Mouse (Mus musculus) layer of hippocampus, adult 18-20 months (tissue): ENCODE results near the gene Bicra. TPM values are rescaled to one million over a fixed set of nuclear protein-coding genes. Genes with fewer than 3 reads are reported as not detected.

Experiments
- DNase-seq, 2 experiments: peaks; one replicate each; pipeline ENCODE4 v3.0.0; 2022; ENCODE audit warnings: low spot score in 2 of 2
- long read RNA-seq: library from polyadenylated mRNA; stranded (forward); transcript quantifications from one replicate; pipeline ENCODE4 v2.0.0, GENCODE M21; 2021
- total RNA-seq, 2 experiments: library from RNA; stranded (reverse); gene quantifications; 2 replicates each; pipeline ENCODE4 v1.2.3; 2021

Gene Bicra
- total RNA-seq, result 10 to 100 TPM; 19.6 to 20.7 TPM
- long read RNA-seq, partial matches to known transcripts, result 1 of 9 reads
- long read RNA-seq, other reads (novel, unspliced or antisense), result 8 of 9 reads

- peak; percentile 79 to 80 for DNase-seq
Observed at GRCm38 (mm10) chr7:16047338-16048146, at the start of gene Bicra. TSS of gene Bicra (minus strand) at chr7:16047921.

- no peak for DNase-seq
Observed at GRCm38 (mm10) chr7:16094592-16094991, 46.9 kb upstream of the Bicra start.

GRCm38 (mm10) chr7:16087587-16087986, 39.9 kb upstream of the Bicra start:
- peak in 1 of 2 experiments; percentile 75 for DNase-seq

- DNase-seq, result no peak
Observed at GRCm38 (mm10) chr7:16083361-16083760, 35.6 kb upstream of the Bicra start.

- DNase-seq, result no peak
Observed at GRCm38 (mm10) chr7:16080581-16080980, 32.9 kb upstream of the Bicra start.

- DNase-seq, result no peak
Observed at GRCm38 (mm10) chr7:16079947-16080346, 32.2 kb upstream of the Bicra start.

- no peak for DNase-seq
Observed at GRCm38 (mm10) chr7:16071906-16072305, 24.2 kb upstream of the Bicra start.

GRCm38 (mm10) chr7:16070846-16071245, 23.1 kb upstream of the Bicra start:
- DNase-seq, result no peak

- DNase-seq, result no peak
Observed at GRCm38 (mm10) chr7:16063490-16063889, 15.8 kb upstream of the Bicra start.

- no peak for DNase-seq
Observed at GRCm38 (mm10) chr7:16062099-16062420, 14.3 kb upstream of the Bicra start.

- DNase-seq, result no peak
Observed at GRCm38 (mm10) chr7:16061219-16062098, 13.7 kb upstream of the Bicra start, which contains the start of gene Zfp541. TSS of gene Zfp541 (plus strand) at chr7:16061814.

GRCm38 (mm10) chr7:16057136-16057534, 9.4 kb upstream of the Bicra start:
- DNase-seq, result no peak

GRCm38 (mm10) chr7:16056459-16057135, 8.9 kb upstream of the Bicra start:
- peak in 1 of 2 experiments; percentile 83 for DNase-seq

- DNase-seq, result no peak
Observed at GRCm38 (mm10) chr7:16055665-16056064, 7.9 kb upstream of the Bicra start.

GRCm38 (mm10) chr7:16054966-16055365, 7.2 kb upstream of the Bicra start:
- DNase-seq, result no peak

- DNase-seq, result no peak
Observed at GRCm38 (mm10) chr7:16053105-16053504, 5.4 kb upstream of the Bicra start.

- DNase-seq, result peak; percentile 86 to 93
Observed at GRCm38 (mm10) chr7:16052684-16053083, 5.0 kb upstream of the Bicra start.

GRCm38 (mm10) chr7:16051883-16052595, 4.3 kb upstream of the Bicra start:
- DNase-seq, result peak in 1 of 2 experiments; percentile 86

- DNase-seq, result no peak
Observed at GRCm38 (mm10) chr7:16050600-16050999, 2.9 kb upstream of the Bicra start.

- no peak for DNase-seq
Observed at GRCm38 (mm10) chr7:16049576-16049915, 1.8 kb upstream of the Bicra start.
